Mouse (Mus musculus) left cerebral cortex, adult 2 months (tissue): ENCODE results near the gene Defb29. TPM values are rescaled to one million over a fixed set of nuclear protein-coding genes. Genes with fewer than 3 reads are reported as not detected.

ENCODE experiments used
- DNase-seq, 2 experiments: peaks; one replicate each; pipeline ENCODE4 v3.0.0; 2021 to 2022; ENCODE audit warnings: low spot score in 2 of 2, mixed read lengths in 1 of 2; ENCODE audit errors: extremely low spot score in 1 of 2
- H3K27ac ChIP-seq: fragments of 200-600 bp; 2 replicates; pipeline ENCODE4 v1.8.1; 2022
- H3K4me3 ChIP-seq: fragments of 200-600 bp; 2 replicates; pipeline ENCODE4 v1.8.1; 2022
- CTCF ChIP-seq: fragments of 200-600 bp; IDR thresholded peaks from 2 replicates; pipeline ENCODE4 v1.8.1; 2022; ENCODE audit warnings: antibody characterized with exemption, mild to moderate bottlenecking, moderate library complexity
- intact Hi-C: fragments of 180-260 bp; cut with DNase I; formaldehyde crosslinking; loops from one replicate; pipeline ENCODE4 v1.15.1; 2025
- total RNA-seq, 2 experiments: library from RNA; stranded (reverse); gene quantifications; 2 replicates each; pipeline ENCODE4 v1.2.3; 2021

The Defb29 gene
- total RNA-seq, 2 experiments from 2014 or later: not detected

DNA sequence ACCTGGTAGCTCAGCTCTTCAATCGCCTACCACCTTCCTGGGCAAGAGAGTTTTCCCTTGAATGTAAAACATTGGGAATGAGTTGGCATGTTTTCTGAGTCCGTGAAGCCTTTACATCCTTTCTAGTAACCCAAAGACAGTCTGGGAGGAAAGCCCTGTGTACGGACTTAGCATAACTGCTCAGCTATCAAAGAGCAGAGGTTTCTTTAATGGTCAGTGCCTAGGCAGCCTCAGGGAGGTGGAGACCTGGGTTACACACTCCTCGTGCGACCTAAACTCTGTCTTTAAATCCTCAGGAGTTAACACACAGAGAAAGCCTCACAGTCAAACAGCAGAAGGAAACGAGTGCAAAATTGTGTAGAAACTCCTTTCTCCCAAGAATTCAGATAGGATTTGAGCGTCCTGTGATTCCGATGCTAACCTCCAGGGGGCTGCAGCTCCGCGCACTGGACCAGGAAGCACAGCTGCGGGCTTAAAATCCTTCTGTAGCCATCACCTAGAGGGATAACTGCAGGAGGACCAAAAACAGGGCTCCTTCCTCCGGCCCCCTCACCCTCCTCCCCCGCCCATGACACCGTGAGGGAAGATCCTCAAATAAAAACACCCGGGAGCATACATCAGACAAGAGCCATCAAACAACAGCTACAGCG is 14.0 kb upstream of the Defb29 start:
- DNase-seq: peak; percentile 54 to 73
- Histone ChIP-seq H3K27ac (no peak overlapping the region), H3K4me3 (no peak overlapping the region)
- peak; percentile 90 for TF ChIP-seq CTCF
- intact Hi-C loops: loop anchor here (2.0 kb wide), 1 partner anchor 51 kb away; the partner anchor contains the start of gene Defb36

DNA sequence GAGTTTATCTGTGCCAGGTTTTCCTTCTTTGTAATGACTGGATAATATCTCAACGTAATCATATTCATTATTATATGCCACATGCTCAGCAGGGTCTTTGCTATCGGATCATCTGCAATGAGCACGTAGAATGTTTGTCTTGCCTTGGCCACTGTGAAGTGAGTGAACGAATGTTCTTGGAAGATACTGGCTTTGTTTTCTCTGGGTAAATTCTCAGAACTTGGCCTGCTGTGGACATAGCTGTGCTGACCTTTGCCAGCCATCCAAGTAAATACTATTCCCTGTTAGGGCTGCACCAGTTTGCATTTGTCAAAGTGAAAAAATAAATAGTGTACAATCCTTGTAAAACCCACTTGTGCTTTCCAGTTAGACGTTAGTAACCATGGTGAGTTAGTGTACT is 8.2 kb upstream of the Defb29 start:
- Histone ChIP-seq H3K27ac (no peak overlapping the region), H3K4me3 (no peak overlapping the region)
- intact Hi-C loops: loop anchor here (5.0 kb wide), 1 partner anchor 156 kb away; no protein-coding TSS in a partner anchor
- no peak for DNase-seq
- TF ChIP-seq CTCF: no peak

DNA sequence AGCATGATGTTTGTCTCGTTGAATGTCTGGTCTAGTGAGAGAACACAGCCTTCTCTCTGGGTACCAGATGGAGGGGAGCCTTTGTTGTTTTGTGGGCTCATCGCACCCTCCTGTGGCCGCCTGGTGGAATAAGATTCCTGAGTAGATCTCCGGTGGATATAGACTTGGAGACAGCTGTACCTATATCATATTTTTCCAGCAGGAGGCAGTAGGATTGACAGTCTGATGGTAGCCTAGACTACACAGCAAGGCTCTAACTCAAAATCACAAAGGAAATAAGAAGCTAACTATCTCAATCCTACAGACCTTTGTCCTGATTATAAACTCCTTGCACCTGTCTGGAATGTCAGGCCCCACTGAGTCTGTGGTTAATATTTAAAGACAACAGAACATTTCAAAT is 4.8 kb upstream of the Defb29 start:
- no peak overlapping the region for H3K4me3 ChIP-seq

DNA sequence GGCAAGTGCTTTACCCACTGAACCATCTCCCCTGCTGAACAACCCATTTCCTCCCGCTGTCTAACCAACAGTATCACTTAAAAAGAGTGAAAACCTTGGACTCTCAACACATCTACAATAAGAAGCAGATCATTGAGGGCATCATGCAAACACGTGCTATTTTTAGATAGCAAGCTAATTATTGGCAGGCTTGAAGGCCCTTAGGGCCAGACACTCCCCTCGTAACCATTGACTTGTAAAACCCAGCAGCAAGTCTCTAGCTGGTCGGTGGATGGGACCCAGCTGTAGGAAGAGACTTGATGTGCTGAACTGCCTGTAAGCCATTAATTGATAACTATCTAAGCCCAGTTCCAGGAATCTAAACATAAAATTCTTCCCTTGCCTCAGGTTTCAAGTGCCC is 3.6 kb upstream of the Defb29 start:
- no peak for TF ChIP-seq CTCF
- no peak for DNase-seq
- H3K4me3 ChIP-seq: no peak overlapping the region
- H3K27ac ChIP-seq: no peak overlapping the region
- intact Hi-C loops: no loop called here

More for the DNA sequence above, 4.8 kb upstream of the Defb29 start:
- intact Hi-C loops: loop anchor here (1.0 to 5.0 kb wide), 2 partner anchors 73 to 152 kb away; no protein-coding TSS in a partner anchor
- peak; percentile 75 for TF ChIP-seq CTCF
- H3K27ac ChIP-seq: no peak overlapping the region
- DNase-seq: peak; percentile 49 to 50

DNA sequence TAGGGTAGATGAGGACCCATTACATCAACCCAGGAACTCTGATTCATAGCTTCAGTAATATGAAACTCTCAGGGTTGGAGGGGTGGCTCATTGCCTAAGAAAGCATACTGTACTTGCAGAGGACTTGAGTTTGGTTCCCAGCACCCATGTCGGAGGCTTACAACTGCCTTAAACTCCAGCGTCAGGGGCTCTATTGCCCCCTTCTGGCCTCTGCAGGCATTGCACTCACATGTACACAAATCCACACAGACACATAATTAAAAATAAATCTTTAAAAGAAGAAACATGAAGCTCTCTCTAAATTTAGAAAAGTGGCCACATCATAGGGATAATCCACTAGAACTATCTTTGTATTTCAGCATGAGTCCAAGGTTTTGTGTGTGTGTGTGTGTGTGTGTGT is 3.0 kb upstream of the Defb29 start:
- Histone ChIP-seq H3K4me3 (no peak overlapping the region), H3K27ac (no peak overlapping the region)
- no peak; the same call in 1 of the 2 replicates for TF ChIP-seq CTCF
- DNase-seq: no peak
- intact Hi-C loops: no loop called here

DNA sequence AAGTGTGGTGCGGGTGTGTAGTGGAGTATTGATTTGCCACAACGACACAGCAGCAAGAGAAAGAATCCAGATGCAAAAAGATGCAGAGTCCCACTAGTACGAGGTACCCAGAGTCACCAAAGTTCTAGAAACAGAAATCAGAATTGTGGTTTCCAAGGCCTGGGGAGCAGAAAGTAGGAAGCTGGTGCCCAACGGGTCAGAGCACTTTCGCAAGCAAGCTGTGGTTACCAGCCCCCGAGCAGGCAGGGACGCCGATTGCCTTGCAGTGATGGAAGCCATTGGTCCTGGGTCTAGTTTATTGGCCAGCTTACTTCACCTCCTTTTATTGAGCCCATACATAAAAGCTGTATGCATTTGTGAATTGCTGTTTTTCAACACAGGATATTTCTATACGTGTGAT is 2.1 kb upstream of the Defb29 start:
- Histone ChIP-seq H3K27ac (no peak overlapping the region), H3K4me3 (no peak overlapping the region)
- intact Hi-C loops: no loop called here
- no peak for DNase-seq
- TF ChIP-seq CTCF: no peak

DNA sequence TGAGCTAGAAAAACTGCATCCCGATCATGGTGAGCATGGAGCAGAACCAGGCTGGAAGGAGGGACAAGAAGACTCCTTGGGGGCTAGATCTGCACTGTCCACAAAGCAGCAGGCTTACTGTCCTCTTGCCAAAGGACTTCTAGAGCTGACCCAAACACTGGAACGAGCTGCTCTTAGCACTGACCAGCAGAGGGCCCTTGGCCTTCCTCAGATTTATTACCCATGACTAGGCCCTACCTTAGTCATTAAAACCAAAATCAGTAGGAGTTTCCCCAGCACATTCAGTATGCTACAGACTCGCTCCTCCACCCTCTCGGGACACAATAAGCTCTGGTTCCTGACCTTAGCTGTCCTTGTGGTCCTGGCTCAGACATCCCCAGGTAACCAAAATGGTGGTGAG is 21.9 kb downstream of the Defb29 start, which contains the start of gene Defb28:
Gene Defb28 (plus strand): TSS at position 275 of the 400 bp plus-strand sequence.
- Histone ChIP-seq H3K27ac (no peak within 1 kb of the TSS), H3K4me3 (no peak within 1 kb of the TSS)
- TF ChIP-seq CTCF: no peak
- DNase-seq: no peak
- intact Hi-C loops: no loop called here

DNA sequence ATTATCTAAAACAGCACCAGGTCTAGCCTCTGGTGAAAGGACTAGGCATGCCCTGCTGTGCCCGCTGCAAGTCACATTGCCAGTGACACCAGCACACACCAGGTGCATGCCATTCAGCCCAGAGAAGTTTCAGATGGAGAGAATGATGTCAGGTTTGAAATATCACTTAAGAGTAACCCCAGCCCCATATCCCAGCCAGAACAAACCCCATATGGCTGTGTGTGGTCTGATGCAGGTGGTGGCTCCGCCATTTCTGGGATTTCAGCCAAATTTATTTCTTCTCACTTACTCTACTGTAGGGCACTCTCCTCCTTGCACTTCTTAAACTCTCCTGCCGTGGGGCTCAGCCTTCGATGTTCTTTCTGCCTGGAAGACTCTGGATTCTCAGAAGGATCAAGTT is 23.8 kb downstream of the Defb29 start:
- TF ChIP-seq CTCF: no peak
- no peak for DNase-seq
- Histone ChIP-seq H3K27ac (no peak overlapping the region), H3K4me3 (no peak overlapping the region)
- intact Hi-C loops: no loop called here

DNA sequence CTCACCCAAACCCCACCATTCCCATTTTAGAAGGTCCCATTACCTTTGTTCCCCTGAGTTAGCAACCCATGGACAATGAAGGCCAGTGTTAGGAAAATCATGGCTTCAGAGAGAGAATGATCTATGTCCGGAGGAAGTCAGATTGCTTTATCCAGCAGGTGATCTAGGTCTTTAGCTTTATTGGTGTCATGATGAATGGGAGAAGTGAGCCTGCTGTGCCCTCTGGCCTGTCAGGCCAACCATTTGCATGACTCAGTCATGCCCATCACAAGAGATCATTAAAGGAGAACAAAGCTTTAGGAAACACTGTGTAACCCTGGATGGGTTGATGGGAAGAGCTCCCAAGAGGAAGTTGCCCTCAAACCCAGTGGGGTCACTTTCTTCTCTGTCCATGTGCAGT is 28.3 kb downstream of the Defb29 start, which contains the start of gene Defb26:
Gene Defb26 (minus strand): TSS at position 101 of the 400 bp plus-strand sequence.
- no peak for TF ChIP-seq CTCF
- intact Hi-C loops: no loop called here
- Histone ChIP-seq H3K4me3 (no peak within 1 kb of the TSS), H3K27ac (no peak within 1 kb of the TSS)
- DNase-seq: no peak

DNA sequence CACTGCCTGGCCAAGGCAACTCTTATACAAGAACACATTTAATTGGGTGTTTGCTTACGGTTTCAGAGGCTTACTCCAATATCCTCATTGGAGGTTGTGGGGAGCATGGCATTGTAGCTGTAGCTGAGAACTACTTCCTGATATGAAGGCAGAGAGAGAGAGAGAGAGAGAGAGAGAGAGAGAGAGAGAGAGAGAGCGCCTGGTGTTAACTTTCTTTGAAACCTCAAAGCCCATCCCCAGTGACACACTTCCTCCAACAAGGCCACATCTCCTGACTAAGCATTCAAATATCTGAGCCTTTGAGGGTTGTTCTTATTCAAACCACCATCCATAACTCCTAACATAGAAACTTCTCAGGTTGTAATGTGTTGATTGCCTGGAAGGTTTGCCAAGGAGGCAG is 35.9 kb downstream of the Defb29 start:
- intact Hi-C loops: no loop called here
- H3K27ac ChIP-seq: no peak overlapping the region
- H3K4me3 ChIP-seq: no peak overlapping the region
- no peak for TF ChIP-seq CTCF
- DNase-seq: no peak

DNA sequence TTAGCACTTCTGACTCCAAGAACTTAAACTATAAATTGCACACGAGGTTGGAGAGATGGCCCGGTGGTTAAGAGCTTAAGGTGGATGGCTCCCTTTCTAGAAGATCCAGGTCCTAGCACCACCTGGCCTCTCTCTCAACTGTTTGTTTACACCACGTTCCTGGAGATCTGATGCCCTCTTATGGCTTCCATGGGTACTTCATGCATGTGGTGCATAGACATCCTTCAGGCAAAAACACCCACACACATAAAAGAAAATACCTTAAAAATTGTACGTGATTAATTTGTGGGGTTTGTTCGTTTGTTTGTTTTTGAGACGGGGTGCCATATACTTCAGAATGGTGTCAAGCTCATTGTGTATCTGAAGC is 39.1 kb downstream of the Defb29 start:
- intact Hi-C loops: no loop called here
- peak; percentile 3 for TF ChIP-seq CTCF
- Histone ChIP-seq H3K4me3 (no peak overlapping the region), H3K27ac (no peak overlapping the region)
- no peak for DNase-seq

DNA sequence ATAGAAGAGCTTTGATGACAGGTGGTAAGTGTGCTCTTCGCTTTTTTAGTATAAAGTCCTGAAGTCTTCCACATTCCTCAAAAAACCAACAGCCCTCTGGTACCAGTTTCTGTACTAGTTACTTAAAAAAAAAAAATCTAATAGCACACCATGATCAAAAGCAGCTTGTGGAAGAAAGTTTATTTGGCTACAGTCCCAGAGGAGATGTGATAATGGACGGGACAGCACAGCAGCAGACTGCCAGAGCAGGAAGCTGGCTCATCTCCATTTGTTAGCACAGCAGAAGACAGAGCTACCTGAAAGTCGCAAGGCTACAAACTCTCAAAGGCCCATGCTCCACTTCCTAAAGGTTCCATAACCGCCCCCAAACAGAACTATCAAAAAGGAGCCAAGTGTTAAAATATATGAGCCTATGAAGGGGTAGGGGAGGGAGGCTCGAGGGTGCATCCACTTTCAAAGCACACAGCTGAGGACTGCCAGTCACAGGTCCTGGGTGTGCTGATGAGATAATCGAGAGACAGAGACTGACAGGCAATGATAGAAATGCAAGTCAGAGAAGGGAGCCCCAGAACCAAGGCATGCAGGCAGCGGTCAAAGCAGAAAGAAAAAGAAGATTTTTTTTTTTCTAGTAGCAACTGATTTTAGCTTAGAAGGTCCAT is 39.6 kb downstream of the Defb29 start:
- Histone ChIP-seq H3K4me3 (no peak overlapping the region), H3K27ac (no peak overlapping the region)
- intact Hi-C loops: no loop called here
- TF ChIP-seq CTCF: no peak
- no peak for DNase-seq
